Mouse (Mus musculus): ENCODE results near the gene C2cd3.

DNA sequence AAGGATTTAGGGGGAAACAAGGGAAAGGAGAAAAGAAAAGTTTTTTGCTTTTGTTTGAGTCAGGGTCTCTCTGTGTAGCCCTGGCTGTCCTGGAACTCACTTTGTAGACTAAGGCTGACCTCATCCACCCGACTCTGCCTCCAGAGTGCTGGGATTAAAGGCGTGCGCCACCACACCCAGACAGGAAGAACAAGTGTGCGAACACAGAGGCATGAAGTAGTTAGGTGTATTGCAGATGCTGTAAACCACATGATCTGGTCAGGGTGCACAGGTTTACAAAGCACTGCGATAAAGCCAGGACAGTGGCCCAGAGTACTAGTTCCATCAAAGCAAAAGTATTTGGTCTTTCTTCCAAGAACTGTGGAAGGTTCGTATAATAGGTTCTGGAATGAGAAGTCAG is 61.3 kb downstream of the C2cd3 start:
- TF ChIP-seq CTCF (IDR thresholded peaks at IDR 0.05) = no peak
- TF ChIP-seq POLR2A (IDR thresholded peaks at IDR 0.05; ENCODE audit: insufficient read depth, low read depth, low read length) = no peak
- no peak for TF ChIP-seq EP300 (IDR thresholded peaks at IDR 0.05; ENCODE audit: insufficient read depth, low read depth, low read length)
